Comparison of ENCODE assay signal across 8 mouse cellular contexts in genomic region chr6:94622983-94623382, GRCm38 (mm10).
DNase-seq lines count a peak whose midpoint lies in the region; ATAC-seq and TF ChIP-seq lines count a peak whose summit lies in the region.
"Had no signal": no experiment of that assay in that cellular context is flagged by ENCODE, and none has a peak within 500 bp of the region (broad histone marks: within the 10 kb centered on the region; RNA-seq: fewer than 3 reads in every experiment).

No protein-coding gene starts in this region.

- no peak for TF ChIP-seq EP300 in lung, postnatal 0 days (IDR thresholded peaks at IDR 0.05)

- WGBS in forebrain, embryonic 11.5 days, result 81% methylated on average over 4 of the region's 4 CpGs
- WGBS in lung, postnatal 0 days, result 79% methylated on average over 4 of the region's 4 CpGs

- peaks cover 16% of the 10 kb centered on the region; the same call in 1 of the 2 replicates for H3K27me3 ChIP-seq in G1E (ENCODE audit: insufficient read depth, low read length)
- no peaks in the 10 kb centered on the region for H3K27me3 ChIP-seq in forebrain, embryonic 11.5 days (ENCODE audit: control insufficient read depth, insufficient read depth, low read length)
- H3K27me3 ChIP-seq in lung, postnatal 0 days (replicated peaks; ENCODE audit: insufficient read depth, low read length), result no peaks in the 10 kb centered on the region
- H3K27me3 ChIP-seq: heart, embryonic 15.5 days had no signal

- no peak overlapping the region for H3K4me2 ChIP-seq in forebrain, embryonic 11.5 days (ENCODE audit: low read depth, low read length, severe bottlenecking)
- H3K4me2 ChIP-seq in lung, postnatal 0 days (replicated peaks; ENCODE audit: low read depth, low read length), result no peak overlapping the region
- H3K4me2 ChIP-seq: heart, embryonic 15.5 days had no signal

- DNase-seq in G1E (ENCODE audit: low spot score), result peak; percentile 40
- DNase-seq in adrenal gland, postnatal 36 days, result peak; percentile 71 to 79
- DNase-seq in forebrain, embryonic 11.5 days (ENCODE audit: low spot score), result peak; percentile 82
- DNase-seq in heart, postnatal 4 days, result peak; percentile 84
- peak; percentile 59 to 70 for DNase-seq in layer of hippocampus, adult 2 months (ENCODE audit: low spot score in 2 of 2)
- peak; percentile 57 for DNase-seq in lung, postnatal 0 days (ENCODE audit: low spot score)
- peak; percentile 71 to 72 for DNase-seq in right cerebral cortex, postnatal 10 days (ENCODE audit: low spot score in 2 of 2)

- no peak overlapping the region for H3K4me3 ChIP-seq in G1E (ENCODE audit: low read depth, low read length)
- H3K4me3 ChIP-seq in forebrain, embryonic 11.5 days (ENCODE audit: low read depth, low read length), result no peak overlapping the region
- H3K4me3 ChIP-seq in layer of hippocampus, adult 2 months, result no peak overlapping the region
- no peak overlapping the region for H3K4me3 ChIP-seq in lung, postnatal 0 days (ENCODE audit: low read depth, low read length)
- H3K4me3 ChIP-seq: heart, embryonic 15.5 days had no signal

- H3K36me3 ChIP-seq in G1E (replicated peaks), result peaks cover 97% of the 10 kb centered on the region
- peaks cover 19% of the 10 kb centered on the region for H3K36me3 ChIP-seq in forebrain, embryonic 11.5 days (ENCODE audit: control insufficient read depth, insufficient read depth, low read length)
- peaks cover 10% of the 10 kb centered on the region; the same call in 1 of the 2 replicates for H3K36me3 ChIP-seq in lung, postnatal 0 days (ENCODE audit: insufficient read depth, low read length)

- H3K9ac ChIP-seq in forebrain, embryonic 11.5 days (ENCODE audit: low read length), result no peak overlapping the region
- no peak overlapping the region for H3K9ac ChIP-seq in lung, postnatal 0 days (replicated peaks; ENCODE audit: low read depth)
- H3K9ac ChIP-seq: heart, embryonic 15.5 days had no signal

- no peak overlapping the region for H3K27ac ChIP-seq in forebrain, embryonic 11.5 days (ENCODE audit: low read depth, low read length)
- H3K27ac ChIP-seq in layer of hippocampus, adult 2 months, result no peak overlapping the region
- no peak overlapping the region for H3K27ac ChIP-seq in lung, postnatal 0 days (ENCODE audit: low read length)
- H3K27ac ChIP-seq: heart, embryonic 15.5 days had no signal

- no peaks in the 10 kb centered on the region for H3K9me3 ChIP-seq in G1E (replicated peaks)
- no peaks in the 10 kb centered on the region for H3K9me3 ChIP-seq in forebrain, embryonic 11.5 days (ENCODE audit: control insufficient read depth, low read length)
- no peaks in the 10 kb centered on the region for H3K9me3 ChIP-seq in lung, postnatal 0 days (ENCODE audit: low read length)
- H3K9me3 ChIP-seq: heart, embryonic 15.5 days had no signal

- peak; percentile 57 for TF ChIP-seq CTCF in G1E (IDR thresholded peaks at IDR 0.05; ENCODE audit: low read depth, low read length)
- peak; percentile 95 for TF ChIP-seq CTCF in layer of hippocampus, adult 2 months (conservative IDR thresholded peaks at IDR 0.05)
- peak; percentile 97 for TF ChIP-seq CTCF in lung, postnatal 0 days (IDR thresholded peaks at IDR 0.05)

- ATAC-seq in G1E (ENCODE audit: extremely low read depth, insufficient number of reproducible peaks, low FRiP score, poor library complexity, severe bottlenecking), result no peak; the same call in 1 of the 2 replicates
- peak; percentile 71 for ATAC-seq in forebrain, embryonic 11.5 days (replicated peaks; ENCODE audit: low FRiP score)
- peak; percentile 58; the same call in 1 of the 2 replicates for ATAC-seq in lung, postnatal 0 days

- H3K4me1 ChIP-seq in G1E (ENCODE audit: insufficient read depth, low read depth, low read length), result no peaks in the 10 kb centered on the region; the same call in none of the 2 replicates
- no peaks in the 10 kb centered on the region; the same call in 1 of the 2 replicates for H3K4me1 ChIP-seq in forebrain, embryonic 11.5 days (replicated peaks; ENCODE audit: control insufficient read depth, insufficient read depth, low read length)
- H3K4me1 ChIP-seq in lung, postnatal 0 days (ENCODE audit: insufficient read depth, low read depth, low read length), result no peaks in the 10 kb centered on the region
